Mouse (Mus musculus): Measurements from ENCODE around the gene Ppp1r14b. TPM values are rescaled to one million over a fixed set of nuclear protein-coding genes. Genes with fewer than 3 reads are reported as not detected.
A peak's percentile ranks its signal among the peaks of the same experiment; 100 is the strongest.

Gene Ppp1r14b
- total RNA-seq, 1 experiment from 2014 or later = 31.2 TPM

GRCm38 (mm10) chr19:6970460-6971085 is 4.2 kb upstream of the Ppp1r14b start:
- no peak for ATAC-seq (replicated peaks; ENCODE audit: insufficient number of reproducible peaks, low FRiP score, low TSS enrichment, poor library complexity, severe bottlenecking)

GRCm38 (mm10) chr19:6971644-6972043 is 3.1 kb upstream of the Ppp1r14b start:
- ATAC-seq (replicated peaks; ENCODE audit: insufficient number of reproducible peaks, low FRiP score, low TSS enrichment, poor library complexity, severe bottlenecking) = no peak

GRCm38 (mm10) chr19:6972247-6972917 is 2.4 kb upstream of the Ppp1r14b start:
- ATAC-seq (replicated peaks; ENCODE audit: insufficient number of reproducible peaks, low FRiP score, low TSS enrichment, poor library complexity, severe bottlenecking) = no peak

GRCm38 (mm10) chr19:6973581-6974190 is 1.1 kb upstream of the Ppp1r14b start:
- ATAC-seq (replicated peaks; ENCODE audit: insufficient number of reproducible peaks, low FRiP score, low TSS enrichment, poor library complexity, severe bottlenecking) = no peak

GRCm38 (mm10) chr19:6975537-6976521 is 1.1 kb downstream of the Ppp1r14b start, which contains the start of gene Plcb3:
Plcb3 (minus strand) TSS chr19:6976470.
- ATAC-seq (replicated peaks; ENCODE audit: insufficient number of reproducible peaks, low FRiP score, low TSS enrichment, poor library complexity, severe bottlenecking) = no peak

GRCm38 (mm10) chr19:6977759-6978638 is 3.2 kb downstream of the Ppp1r14b start:
- no peak for ATAC-seq (replicated peaks; ENCODE audit: insufficient number of reproducible peaks, low FRiP score, low TSS enrichment, poor library complexity, severe bottlenecking)

- no peak for ATAC-seq (replicated peaks; ENCODE audit: insufficient number of reproducible peaks, low FRiP score, low TSS enrichment, poor library complexity, severe bottlenecking)
Observed at GRCm38 (mm10) chr19:6978639-6978974, 3.8 kb downstream of the Ppp1r14b start.

GRCm38 (mm10) chr19:6979001-6979479 is 4.3 kb downstream of the Ppp1r14b start:
- ATAC-seq (replicated peaks; ENCODE audit: insufficient number of reproducible peaks, low FRiP score, low TSS enrichment, poor library complexity, severe bottlenecking) = no peak

- peak; percentile 87 for ATAC-seq (replicated peaks; ENCODE audit: insufficient number of reproducible peaks, low FRiP score, low TSS enrichment, poor library complexity, severe bottlenecking)
Observed at GRCm38 (mm10) chr19:6979486-6980380, 5.0 kb downstream of the Ppp1r14b start.

GRCm38 (mm10) chr19:6980381-6981093 is 5.8 kb downstream of the Ppp1r14b start, which contains the start of gene Fkbp2:
Fkbp2 (minus strand) TSS chr19:6980501.
- peak; percentile 70 for ATAC-seq (replicated peaks; ENCODE audit: insufficient number of reproducible peaks, low FRiP score, low TSS enrichment, poor library complexity, severe bottlenecking)

GRCm38 (mm10) chr19:6981465-6981864 is 6.7 kb downstream of the Ppp1r14b start:
- no peak for ATAC-seq (replicated peaks; ENCODE audit: insufficient number of reproducible peaks, low FRiP score, low TSS enrichment, poor library complexity, severe bottlenecking)

GRCm38 (mm10) chr19:6983621-6984020 is 8.9 kb downstream of the Ppp1r14b start:
- no peak for ATAC-seq (replicated peaks; ENCODE audit: insufficient number of reproducible peaks, low FRiP score, low TSS enrichment, poor library complexity, severe bottlenecking)

GRCm38 (mm10) chr19:6985300-6985699 is 10.5 kb downstream of the Ppp1r14b start:
- ATAC-seq (replicated peaks; ENCODE audit: insufficient number of reproducible peaks, low FRiP score, low TSS enrichment, poor library complexity, severe bottlenecking) = no peak

- ATAC-seq (replicated peaks; ENCODE audit: insufficient number of reproducible peaks, low FRiP score, low TSS enrichment, poor library complexity, severe bottlenecking) = no peak
Observed at GRCm38 (mm10) chr19:6985951-6986708, 11.4 kb downstream of the Ppp1r14b start.

GRCm38 (mm10) chr19:6987061-6987903 is 12.5 kb downstream of the Ppp1r14b start, which contains the start of gene Vegfb:
Vegfb (minus strand) TSS chr19:6987651.
- ATAC-seq (replicated peaks; ENCODE audit: insufficient number of reproducible peaks, low FRiP score, low TSS enrichment, poor library complexity, severe bottlenecking) = no peak

Measured in monocyte, adult 5-6 weeks (primary cell).